Mouse (Mus musculus) liver, embryonic 14.5 days (tissue): ENCODE measurements around the gene Uncx.

Experiments
- CTCF ChIP-seq: IDR thresholded peaks from 2 replicates; pipeline ENCODE4 v1.5.1; 2016; ENCODE audit warnings: antibody characterized with exemption, low read depth, control low read depth
- EP300 ChIP-seq: IDR thresholded peaks from 2 replicates; pipeline ENCODE4 v1.6.1; 2016; ENCODE audit warnings: antibody characterized with exemption, low read depth

DNA sequence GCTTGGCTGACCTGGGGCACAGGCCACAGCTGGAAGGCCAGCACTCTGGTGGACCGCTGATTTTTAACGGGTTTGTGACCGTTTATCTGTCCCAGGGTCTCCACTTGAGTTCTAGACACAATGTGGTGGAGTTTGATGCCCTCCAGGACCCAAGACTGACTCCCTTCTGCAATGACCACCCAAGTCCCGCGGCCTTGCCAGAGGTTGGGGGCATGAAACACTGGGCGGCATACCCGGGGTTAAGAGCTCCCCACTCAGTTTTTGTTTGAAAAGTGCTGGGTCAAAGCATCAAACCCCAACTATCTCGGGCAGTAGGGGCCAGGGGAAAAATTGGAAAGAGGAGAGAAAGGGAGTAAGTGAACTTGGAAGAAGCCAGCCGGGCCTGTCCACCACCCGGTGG lies 13.8 kb downstream of the Uncx start:
- TF ChIP-seq CTCF = no peak
- TF ChIP-seq EP300 = no peak
